Mouse (Mus musculus) A20 (cell line): ENCODE data around the gene Jsrp1.

Experiments used
- DNase-seq: peaks from one replicate; pipeline ENCODE4 v3.0.0-alpha.2; 2011; ENCODE audit warnings: low read depth, low spot score

Jsrp1 gene

GRCm38 (mm10) chr10:80792175-80793032 is 20.9 kb downstream of the Jsrp1 start:
- no peak for DNase-seq

DNA sequence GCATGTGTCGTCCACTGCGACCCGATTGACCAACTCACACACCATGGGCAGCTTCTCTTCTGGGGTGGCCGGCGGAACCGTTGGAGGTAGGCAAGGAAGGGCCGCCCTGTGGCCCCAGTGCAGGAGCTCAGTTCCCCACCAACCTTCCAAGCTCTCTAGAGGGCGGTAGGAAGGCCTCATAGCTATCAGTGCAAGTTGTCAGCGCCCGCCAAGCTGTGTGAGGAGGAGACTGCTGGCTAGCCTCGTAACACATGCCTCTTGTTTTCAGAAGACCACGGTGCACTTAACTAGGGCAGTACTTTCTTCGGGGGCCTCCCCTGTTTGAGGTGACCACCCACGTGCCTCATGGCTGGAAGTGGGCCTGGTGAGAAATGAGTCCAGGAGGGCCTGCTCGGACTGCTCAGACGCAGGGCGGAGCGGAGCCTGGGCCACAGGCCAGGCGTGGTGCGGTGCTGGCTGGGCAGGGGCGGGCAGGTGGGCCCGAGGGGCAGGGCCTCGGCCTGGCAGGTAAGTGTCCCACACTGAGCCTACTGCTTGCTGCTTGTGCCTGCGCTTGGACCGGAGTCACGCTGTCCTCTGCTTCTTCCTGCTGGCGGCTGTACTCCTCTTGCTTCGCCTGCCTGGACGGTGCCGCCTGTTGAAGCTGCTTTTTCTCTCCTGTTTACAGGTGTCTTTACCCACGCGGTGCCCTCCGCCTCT is 21.7 kb downstream of the Jsrp1 start:
- DNase-seq: peak; percentile 69

DNA sequence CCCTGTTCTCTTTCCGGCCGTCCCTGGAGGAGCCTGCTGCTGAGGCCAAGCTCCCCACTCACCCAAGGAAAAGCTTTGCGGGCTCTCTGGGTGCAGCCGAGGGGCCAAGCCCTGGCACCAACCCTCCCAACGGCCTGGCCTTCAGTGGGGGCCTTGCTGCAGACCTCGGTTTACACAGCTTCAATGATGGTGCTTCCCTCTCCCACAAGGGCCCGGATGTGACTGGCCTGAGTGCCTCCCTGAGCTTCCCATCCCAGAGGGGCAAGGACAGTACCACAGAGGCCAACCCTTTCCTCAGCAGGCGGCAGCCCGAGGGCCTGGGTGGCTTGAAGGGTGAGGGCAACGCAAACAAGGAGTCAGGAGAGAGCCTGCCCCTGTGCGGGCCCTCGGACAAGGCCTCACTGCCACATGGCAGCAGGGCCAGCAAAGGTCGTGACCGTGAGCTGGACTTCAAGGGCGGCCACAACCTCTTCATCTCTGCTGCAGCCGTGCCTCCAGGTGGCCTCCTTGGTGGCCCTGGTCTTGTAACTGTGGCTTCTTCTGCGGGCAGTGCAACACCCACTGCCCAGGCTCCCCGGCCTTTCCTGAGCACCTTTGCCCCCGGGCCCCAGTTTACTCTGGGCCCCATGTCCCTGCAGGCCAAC is 22.4 kb downstream of the Jsrp1 start:
- peak; percentile 42 for DNase-seq

GRCm38 (mm10) chr10:80787517-80787916 is 25.8 kb downstream of the Jsrp1 start:
- no peak for DNase-seq

- DNase-seq: no peak
Observed at GRCm38 (mm10) chr10:80785963-80786362, 27.3 kb downstream of the Jsrp1 start.

DNA sequence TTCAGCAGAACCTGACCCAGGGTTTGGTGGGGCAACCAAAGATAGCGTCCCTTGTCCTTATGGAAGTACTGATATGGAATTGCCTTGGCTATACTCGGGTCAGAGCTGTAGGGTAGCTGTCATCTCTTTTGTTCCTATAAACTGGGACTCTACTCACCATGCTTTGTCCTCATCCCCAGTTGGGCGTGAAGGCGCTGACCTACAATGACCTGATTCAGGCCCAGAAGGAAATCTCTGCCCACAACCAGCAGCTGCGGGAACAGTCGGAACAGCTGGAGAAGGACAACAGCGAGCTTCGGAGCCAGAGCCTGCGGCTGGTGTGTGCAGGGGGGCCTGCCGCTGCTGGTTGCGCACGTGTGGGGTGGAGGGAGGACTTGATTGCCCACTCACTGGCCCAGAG is 28.4 kb downstream of the Jsrp1 start:
- no peak for DNase-seq

- no peak for DNase-seq
Observed at GRCm38 (mm10) chr10:80784302-80784701, 29.0 kb downstream of the Jsrp1 start.

- DNase-seq: no peak
Observed at GRCm38 (mm10) chr10:80779565-80779964, 33.7 kb downstream of the Jsrp1 start.

- no peak for DNase-seq
Observed at GRCm38 (mm10) chr10:80777123-80777522, 36.2 kb downstream of the Jsrp1 start.

DNA sequence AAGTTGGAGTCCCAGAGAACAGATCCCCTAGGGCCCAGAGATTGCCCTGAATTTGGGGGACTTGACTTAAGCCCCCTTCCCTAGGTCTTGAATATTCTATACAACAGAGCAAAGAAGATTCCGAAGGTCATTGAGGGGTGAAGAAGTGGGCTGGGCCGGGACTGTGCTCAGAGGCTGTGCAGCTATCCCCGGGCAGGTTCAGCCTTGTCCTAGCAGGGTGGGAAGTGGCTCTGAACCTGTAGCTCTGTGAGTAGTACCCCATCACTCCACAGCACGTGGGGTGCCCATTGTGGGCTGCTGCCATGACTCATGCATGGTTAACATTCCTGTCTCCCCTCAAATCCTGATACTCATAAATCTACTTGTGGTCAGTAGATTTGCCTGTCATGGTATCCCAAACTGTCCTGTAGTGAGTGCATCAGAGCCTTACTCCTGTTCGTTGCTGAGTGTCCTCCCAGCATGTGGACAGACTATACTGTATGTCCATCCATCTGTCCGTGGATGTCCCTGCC is 36.9 kb downstream of the Jsrp1 start:
- no peak for DNase-seq

DNA sequence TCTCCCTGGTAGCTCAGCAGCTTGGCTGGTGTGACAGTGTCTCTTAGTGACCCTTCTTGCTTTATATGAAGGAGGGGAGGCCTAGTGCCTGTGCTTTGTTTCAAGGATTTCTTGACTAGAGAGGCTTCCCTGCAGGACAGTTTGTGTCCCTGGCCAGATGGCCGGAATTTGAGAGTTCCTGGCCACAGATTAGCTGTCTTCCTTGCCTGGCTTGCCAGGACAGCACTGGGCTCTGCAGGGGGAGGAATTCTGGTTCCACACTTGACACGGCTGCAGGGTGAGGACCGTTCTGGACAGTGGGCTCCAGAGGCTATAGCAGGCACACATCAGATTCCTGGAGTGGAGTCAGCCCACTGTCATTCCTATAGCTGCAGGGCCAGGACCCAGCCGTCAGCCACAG is 37.6 kb downstream of the Jsrp1 start:
- no peak for DNase-seq

DNA sequence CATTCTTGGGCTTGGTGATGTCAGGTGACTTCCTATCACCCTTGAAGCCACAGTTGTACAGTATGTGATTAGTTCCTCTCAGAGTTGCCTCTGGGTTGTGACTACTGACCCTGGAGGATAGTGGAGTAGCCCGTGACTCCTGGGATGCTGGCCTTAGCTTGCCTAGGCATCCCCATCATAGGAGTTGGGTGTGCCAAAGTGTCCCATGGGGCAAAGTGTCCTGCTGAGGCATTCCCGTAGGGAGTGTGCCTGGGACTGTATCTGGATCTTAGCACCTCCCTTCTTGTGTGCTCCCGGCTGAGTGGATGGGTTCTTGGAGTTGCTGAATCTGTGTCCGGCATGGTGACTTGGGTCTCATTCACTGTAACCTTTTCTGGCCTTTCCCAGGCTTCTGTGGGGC is 38.3 kb downstream of the Jsrp1 start:
- no peak for DNase-seq

- peak; percentile 49 for DNase-seq
Observed at GRCm38 (mm10) chr10:80774549-80774948, 38.7 kb downstream of the Jsrp1 start.

DNA sequence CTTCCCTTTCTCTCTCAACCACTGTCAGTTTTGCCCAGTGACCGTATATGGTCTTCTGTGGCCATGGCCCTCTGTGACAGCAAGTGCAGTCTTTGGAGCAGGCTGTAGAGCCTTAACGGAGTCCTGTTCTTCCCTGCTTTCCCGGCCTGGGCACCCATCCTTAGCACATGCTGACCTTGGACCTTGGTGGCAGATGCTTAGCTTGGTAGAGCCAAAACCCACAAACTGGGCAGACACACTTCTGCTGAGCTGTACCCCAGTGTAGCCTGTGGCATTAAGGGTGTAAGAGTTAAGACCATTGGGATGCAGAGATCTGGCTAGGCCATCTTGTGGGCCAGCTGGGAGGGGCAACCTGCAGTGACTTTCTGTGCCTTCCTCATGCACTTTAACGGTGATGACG is 39.5 kb downstream of the Jsrp1 start:
- DNase-seq: no peak

- no peak for DNase-seq
Observed at GRCm38 (mm10) chr10:80768365-80768764, 44.9 kb downstream of the Jsrp1 start.

DNA sequence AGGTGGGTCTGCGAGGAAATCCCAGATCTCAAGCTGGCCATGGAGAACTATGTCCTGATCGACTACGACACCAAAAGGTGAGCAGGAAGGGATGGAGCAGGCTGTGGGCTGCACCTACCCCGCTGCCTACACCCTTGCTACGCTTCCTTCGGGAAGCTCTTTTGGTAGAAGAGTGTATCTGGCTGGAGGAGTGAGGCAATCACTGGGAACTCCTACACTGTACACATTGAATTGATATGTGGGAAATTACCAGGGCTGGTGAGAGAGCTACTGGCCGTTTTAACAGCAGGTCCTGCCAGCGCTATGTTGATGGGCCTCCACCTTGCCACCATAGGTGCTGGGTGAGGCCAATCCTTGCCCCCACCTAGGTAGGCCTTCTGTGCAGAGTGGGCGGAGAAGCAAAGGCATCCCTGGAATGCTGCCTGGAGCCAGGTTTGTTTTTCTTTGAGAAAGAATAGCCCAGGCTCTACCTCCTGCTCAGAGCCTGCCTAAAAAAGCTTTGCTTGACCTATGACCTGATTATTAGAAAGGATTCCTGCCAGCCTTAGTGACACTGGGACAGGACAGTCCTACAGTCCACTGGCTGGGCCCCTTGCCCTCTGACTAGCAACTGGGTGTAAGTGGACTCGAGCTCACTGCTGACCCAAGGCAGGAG is 47.0 kb downstream of the Jsrp1 start:
- DNase-seq: no peak

- DNase-seq: no peak
Observed at GRCm38 (mm10) chr10:80765746-80766145, 47.6 kb downstream of the Jsrp1 start.

DNA sequence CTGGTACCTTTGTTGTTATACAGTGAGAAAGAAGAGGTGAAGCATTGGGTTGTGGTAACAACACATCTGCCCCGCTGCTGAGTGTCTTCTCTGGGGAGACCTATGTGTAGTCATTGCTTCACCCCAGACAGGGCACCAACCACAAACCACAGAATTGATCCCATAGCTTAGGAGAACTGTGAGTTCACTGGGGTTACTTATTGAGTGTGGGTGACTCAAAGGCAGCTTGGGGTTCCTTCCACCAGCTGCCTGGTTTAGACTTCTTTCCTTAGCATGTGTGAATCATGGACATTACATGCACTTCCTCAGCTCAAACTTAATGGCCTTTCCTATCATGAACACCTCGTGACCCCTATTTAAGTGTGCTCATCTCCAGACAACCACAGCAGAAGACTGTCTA is 49.8 kb downstream of the Jsrp1 start:
- DNase-seq: no peak

GRCm38 (mm10) chr10:80761821-80762220 is 51.5 kb downstream of the Jsrp1 start:
- no peak for DNase-seq

- DNase-seq: no peak
Observed at GRCm38 (mm10) chr10:80760596-80761524, 52.4 kb downstream of the Jsrp1 start.

DNA sequence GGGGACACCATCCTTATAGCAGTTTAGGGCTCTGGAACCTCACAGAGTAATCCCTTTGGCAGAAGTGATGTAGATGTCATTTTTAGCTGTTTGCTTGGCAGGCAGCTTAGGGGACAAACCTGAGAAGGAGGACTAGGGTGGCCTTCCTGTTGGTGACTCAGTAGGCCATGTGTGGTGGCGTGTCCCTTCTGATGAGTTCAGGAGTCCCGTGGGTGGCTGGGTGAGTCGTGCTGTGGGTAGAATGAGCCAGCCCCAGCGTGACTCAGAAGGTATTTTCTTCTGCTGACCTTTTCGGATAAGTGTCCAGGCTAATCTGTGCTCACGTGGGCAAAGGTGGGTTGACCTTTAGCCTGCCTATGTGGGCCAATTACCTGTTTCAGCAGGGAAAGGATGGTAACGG is 54.6 kb downstream of the Jsrp1 start:
- DNase-seq: no peak
